Mouse (Mus musculus) CH12.LX (cell line): Measurements from ENCODE around the gene Cyp4f16.
"Not testable (repeated sequence)": the region's sequence is repeated elsewhere in the genome, so short reads cannot be mapped to it uniquely, and the experiment has no call there.

Experiments
- CTCF ChIP-seq, 2 experiments: IDR thresholded peaks in 1 of 2; conservative IDR thresholded peaks in 1 of 2; 2 replicates each; pipeline ENCODE4 v1.5.1; 2011 to 2012; ENCODE audit warnings: low read depth in 2 of 2, low read length in 2 of 2, improper control_type of control experiment in 1 of 2, inconsistent platforms in 1 of 2, mild to moderate bottlenecking in 1 of 2, moderate library complexity in 1 of 2
- MXI1 ChIP-seq: IDR thresholded peaks from 2 replicates; pipeline ENCODE4 v1.6.1; 2011; ENCODE audit warnings: mild to moderate bottlenecking, low read depth, low read length, improper control_type of control experiment
- POLR2A ChIP-seq: IDR thresholded peaks from 2 replicates; pipeline ENCODE4 v1.6.1; 2011; ENCODE audit warnings: low read depth, mild to moderate bottlenecking, improper control_type of control experiment, low read length
- ZMIZ1 ChIP-seq: IDR thresholded peaks from 2 replicates; pipeline ENCODE4 v1.6.1; 2012; ENCODE audit warnings: low read depth, mild to moderate bottlenecking, inconsistent platforms, low read length, improper control_type of control experiment

- not testable (repeated sequence) for TF ChIP-seq CTCF (conservative IDR thresholded peaks at IDR 0.05 in 1 of 2, IDR thresholded peaks at IDR 0.05 in 1 of 2; ENCODE audit: low read depth in 2 of 2, low read length in 2 of 2); POLR2A; MXI1; ZMIZ1
These were observed 4.0 kb upstream of the Cyp4f16 start for GRCm38 (mm10) chr17:32532356-32532755.
